Mouse (Mus musculus) cerebellum, postnatal 25 days (tissue): ENCODE measurements around the gene Phyhd1.

ENCODE experiments used
- DNase-seq, 2 experiments: peaks; one replicate each; pipeline ENCODE4 v3.0.0; 2021; ENCODE audit warnings: mixed read lengths in 2 of 2

Gene Phyhd1

GRCm38 (mm10) chr2:30265767-30266253 is at the start of gene Phyhd1:
TSS of gene Phyhd1 (plus strand) at chr2:30266203.
- DNase-seq = peak; percentile 72 to 73

GRCm38 (mm10) chr2:30216293-30216692 is 49.7 kb upstream of the Phyhd1 start:
- no peak for DNase-seq

GRCm38 (mm10) chr2:30235593-30235992 is 30.4 kb upstream of the Phyhd1 start:
- DNase-seq = no peak

GRCm38 (mm10) chr2:30236426-30237198 is 29.4 kb upstream of the Phyhd1 start:
- no peak for DNase-seq

GRCm38 (mm10) chr2:30237199-30237880 is 28.7 kb upstream of the Phyhd1 start, which contains the start of gene Lrrc8a:
TSS of gene Lrrc8a (plus strand) at chr2:30237715.
- DNase-seq = peak; percentile 100

GRCm38 (mm10) chr2:30237881-30238280 is 28.1 kb upstream of the Phyhd1 start:
- no peak for DNase-seq

- no peak for DNase-seq
Observed at GRCm38 (mm10) chr2:30238906-30239465, 27.0 kb upstream of the Phyhd1 start.

- DNase-seq = peak in 1 of 2 experiments; percentile 29
Observed at GRCm38 (mm10) chr2:30239777-30240176, 26.2 kb upstream of the Phyhd1 start.

- DNase-seq = no peak
Observed at GRCm38 (mm10) chr2:30240267-30240666, 25.7 kb upstream of the Phyhd1 start, which contains the start of gene Gm28035. TSS of gene Gm28035 (plus strand) at chr2:30240567.

GRCm38 (mm10) chr2:30242509-30242908 is 23.5 kb upstream of the Phyhd1 start:
- peak; percentile 80 to 84 for DNase-seq

- DNase-seq = no peak
Observed at GRCm38 (mm10) chr2:30243391-30243790, 22.6 kb upstream of the Phyhd1 start.

- no peak for DNase-seq
Observed at GRCm38 (mm10) chr2:30244595-30245178, 21.3 kb upstream of the Phyhd1 start.

- DNase-seq = peak in 1 of 2 experiments; percentile 9
Observed at GRCm38 (mm10) chr2:30247036-30247435, 19.0 kb upstream of the Phyhd1 start.

- DNase-seq = peak; percentile 17 to 28
Observed at GRCm38 (mm10) chr2:30247681-30248080, 18.3 kb upstream of the Phyhd1 start.

- DNase-seq = peak in 1 of 2 experiments; percentile 13
Observed at GRCm38 (mm10) chr2:30249182-30249581, 16.8 kb upstream of the Phyhd1 start.

GRCm38 (mm10) chr2:30250166-30251128 is 15.6 kb upstream of the Phyhd1 start:
- DNase-seq = peak; percentile 32 to 59

- DNase-seq = peak; percentile 14 to 29
Observed at GRCm38 (mm10) chr2:30251417-30252104, 14.4 kb upstream of the Phyhd1 start.

- DNase-seq = peak; percentile 18 to 22
Observed at GRCm38 (mm10) chr2:30252521-30252920, 13.5 kb upstream of the Phyhd1 start.

GRCm38 (mm10) chr2:30253809-30254208 is 12.2 kb upstream of the Phyhd1 start:
- peak in 1 of 2 experiments; percentile 7 for DNase-seq

- DNase-seq = peak in 1 of 2 experiments; percentile 4
Observed at GRCm38 (mm10) chr2:30255631-30256395, 10.2 kb upstream of the Phyhd1 start.
